Mouse (Mus musculus): ENCODE results near the gene Mfrp. TPM values are rescaled to one million over a fixed set of nuclear protein-coding genes. Genes with fewer than 3 reads are reported as not detected.
A peak's percentile ranks its signal among the peaks of the same experiment; 100 is the strongest.

Mfrp gene
- total RNA-seq, 2 experiments from 2014 or later = not detected

DNA sequence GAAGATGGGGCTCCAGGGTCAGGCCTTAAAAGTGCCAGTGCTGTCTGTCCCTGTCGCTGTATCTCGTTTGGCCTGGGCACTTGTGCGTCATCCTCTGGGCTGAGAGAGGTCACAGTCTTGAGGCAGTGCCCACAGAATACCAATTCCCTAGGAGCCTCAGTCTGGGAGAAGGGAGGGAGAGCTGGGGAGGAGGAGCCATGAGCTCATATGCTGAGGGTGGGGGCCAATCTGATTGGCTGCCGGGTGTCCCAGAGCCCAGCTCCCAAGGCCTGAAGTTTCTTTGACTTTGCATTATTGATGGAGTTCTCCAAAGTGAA is 29.0 kb upstream of the Mfrp start:
- DNase-seq = peak; percentile 89
- no peak for TF ChIP-seq CTCF (IDR thresholded peaks at IDR 0.05)
- peak overlapping the region; percentile 76 for H3K4me3 ChIP-seq
- intact Hi-C loops (cut with DNase I) = loop anchor here (2.0 kb wide), 1 partner anchor 14 kb away; no protein-coding TSS in a partner anchor
- peak overlapping the region; percentile 97 for H3K27ac ChIP-seq

DNA sequence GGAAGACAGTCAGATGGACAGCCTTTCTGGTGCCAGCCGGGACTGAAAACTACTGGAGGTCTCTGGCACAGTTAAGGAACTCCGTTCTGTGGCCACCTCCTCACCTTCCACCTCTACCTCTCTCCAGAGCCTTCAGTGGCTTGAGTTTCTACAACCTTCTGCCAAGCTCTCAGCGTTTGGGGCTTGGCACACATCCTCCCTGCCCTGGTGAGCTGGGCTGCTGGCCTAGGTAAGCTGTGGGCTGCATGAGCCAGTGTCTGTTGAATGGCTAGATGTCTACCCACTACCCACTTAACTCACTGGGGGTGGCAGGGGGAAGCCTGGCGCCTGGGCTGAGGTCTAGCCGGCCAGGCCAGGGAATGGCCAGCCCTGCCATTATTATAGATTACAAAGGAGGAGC is 28.4 kb upstream of the Mfrp start:
- no peak for TF ChIP-seq CTCF (IDR thresholded peaks at IDR 0.05)
- intact Hi-C loops (cut with DNase I) = loop anchor here (2.0 kb wide), 1 partner anchor 14 kb away; no protein-coding TSS in a partner anchor
- Histone ChIP-seq H3K27ac (peak overlapping the region; percentile 97), H3K4me3 (peak overlapping the region; percentile 76)
- peak; percentile 80 for DNase-seq

DNA sequence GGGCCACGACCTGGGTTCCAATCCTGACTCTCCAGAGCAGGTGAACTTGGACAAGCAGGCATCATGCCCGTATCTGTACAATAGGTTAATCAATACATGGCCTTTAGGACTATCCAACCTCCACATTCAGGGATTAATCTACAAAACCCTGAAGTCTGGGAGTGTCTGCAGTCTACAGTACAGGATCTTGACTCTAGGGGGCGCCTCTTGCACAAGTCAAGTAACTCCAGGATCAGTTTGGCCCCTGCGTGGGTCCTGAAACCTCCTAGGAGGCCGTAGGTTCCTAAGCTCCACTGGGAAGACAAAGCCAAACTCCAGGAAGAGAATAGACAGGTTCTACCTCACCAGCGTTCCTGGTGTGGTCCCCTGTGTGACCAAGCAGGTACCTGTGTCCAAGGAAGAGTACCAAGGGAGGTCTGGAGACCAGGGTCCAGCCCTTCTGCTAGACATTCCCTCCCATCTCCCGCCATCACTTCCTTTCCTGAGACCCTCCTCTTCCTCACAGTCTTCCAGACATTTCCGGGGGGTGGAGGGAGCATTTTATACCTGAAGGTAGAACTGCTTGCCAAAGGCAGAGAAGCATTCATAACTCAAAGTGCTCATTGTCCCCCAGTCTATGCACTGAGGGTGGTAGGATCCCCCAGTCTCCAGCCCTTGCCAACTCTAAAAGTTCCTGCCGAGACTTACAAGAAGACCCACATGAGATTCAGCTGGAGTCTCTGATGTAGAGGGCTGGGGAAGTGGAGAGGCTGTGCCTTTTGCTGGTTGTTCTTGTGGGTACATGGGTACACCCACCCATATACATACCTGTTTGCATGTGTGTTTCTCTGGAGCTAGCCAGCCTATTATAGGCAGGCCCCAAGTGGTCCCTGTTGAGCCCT is 26.9 kb upstream of the Mfrp start:
- Histone ChIP-seq H3K4me3 (peak overlapping the region; percentile 76), H3K27ac (peak overlapping the region; percentile 97)
- TF ChIP-seq CTCF (IDR thresholded peaks at IDR 0.05) = peak; percentile 77
- DNase-seq = peak; percentile 72
- intact Hi-C loops (cut with DNase I) = no loop called here

DNA sequence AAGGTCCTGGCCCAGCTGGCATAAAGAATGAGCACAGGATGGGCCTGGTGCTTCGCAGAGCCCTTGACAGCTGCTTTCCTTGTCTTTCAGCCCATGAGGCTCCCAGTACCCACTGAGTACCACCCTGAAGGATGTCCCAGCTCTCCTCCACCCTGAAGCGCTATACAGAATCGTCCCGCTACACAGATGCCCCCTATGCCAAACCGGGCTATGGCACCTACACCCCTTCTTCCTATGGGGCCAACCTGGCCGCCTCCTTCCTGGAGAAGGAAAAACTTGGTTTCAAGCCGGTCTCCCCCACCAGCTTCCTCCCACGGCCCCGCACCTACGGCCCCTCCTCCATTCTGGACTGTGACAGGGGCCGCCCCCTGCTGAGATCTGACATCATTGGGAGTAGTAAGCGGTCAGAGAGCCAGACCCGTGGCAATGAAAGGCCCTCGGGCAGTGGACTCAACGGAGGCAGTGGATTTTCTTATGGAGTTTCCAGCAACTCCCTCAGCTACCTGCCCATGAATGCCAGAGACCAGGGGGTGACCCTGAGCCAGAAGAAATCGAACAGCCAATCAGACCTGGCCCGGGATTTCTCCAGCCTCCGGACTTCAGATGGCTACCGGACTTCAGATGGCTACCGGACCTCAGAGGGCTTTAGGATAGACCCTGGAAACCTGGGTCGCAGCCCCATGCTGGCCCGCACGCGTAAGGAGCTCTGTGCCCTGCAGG is 26.1 kb upstream of the Mfrp start:
- intact Hi-C loops (cut with DNase I) = no loop called here
- DNase-seq = peak; percentile 47
- Histone ChIP-seq H3K4me3 (peak overlapping the region; percentile 76), H3K27ac (peak overlapping the region; percentile 97)
- no peak for TF ChIP-seq CTCF (IDR thresholded peaks at IDR 0.05)

DNA sequence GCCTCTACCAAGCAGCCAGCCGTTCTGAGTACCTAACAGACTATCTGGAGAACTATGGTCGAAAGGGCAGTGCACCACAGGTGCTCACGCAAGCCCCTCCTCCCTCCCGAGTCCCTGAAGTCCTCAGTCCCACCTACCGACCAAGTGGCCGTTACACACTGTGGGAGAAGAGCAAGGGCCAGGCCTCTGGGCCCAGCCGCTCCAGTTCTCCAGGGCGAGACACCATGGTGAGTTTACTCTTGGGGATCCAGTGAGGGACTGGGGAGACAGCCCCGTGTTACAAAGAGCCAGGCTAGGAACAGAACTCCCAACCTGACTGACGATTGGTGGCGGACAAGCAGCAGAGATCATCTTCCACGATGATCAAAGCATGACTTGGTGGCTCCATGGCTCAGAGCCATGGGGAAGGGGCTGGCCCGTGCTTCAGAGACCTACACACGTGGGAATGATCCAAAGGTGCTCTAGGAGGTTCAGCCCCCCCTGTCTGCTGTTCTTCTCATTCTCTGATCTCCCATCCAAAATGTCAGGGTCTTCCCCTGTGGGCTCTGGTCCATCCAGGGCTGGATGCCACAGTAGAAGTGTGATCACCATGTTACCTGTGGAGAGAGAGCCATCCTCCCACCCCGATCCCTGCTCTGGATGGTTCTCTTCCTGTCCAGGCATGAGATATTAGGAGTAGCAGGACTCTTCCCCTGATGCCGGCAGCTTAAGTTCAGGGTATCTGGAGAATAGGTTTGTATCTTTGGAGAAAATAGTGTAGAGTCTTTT is 25.3 kb upstream of the Mfrp start:
- Histone ChIP-seq H3K27ac (peak overlapping the region; percentile 97), H3K4me3 (peak overlapping the region; percentile 76)
- no peak for DNase-seq
- TF ChIP-seq CTCF (IDR thresholded peaks at IDR 0.05) = no peak
- intact Hi-C loops (cut with DNase I) = no loop called here

DNA sequence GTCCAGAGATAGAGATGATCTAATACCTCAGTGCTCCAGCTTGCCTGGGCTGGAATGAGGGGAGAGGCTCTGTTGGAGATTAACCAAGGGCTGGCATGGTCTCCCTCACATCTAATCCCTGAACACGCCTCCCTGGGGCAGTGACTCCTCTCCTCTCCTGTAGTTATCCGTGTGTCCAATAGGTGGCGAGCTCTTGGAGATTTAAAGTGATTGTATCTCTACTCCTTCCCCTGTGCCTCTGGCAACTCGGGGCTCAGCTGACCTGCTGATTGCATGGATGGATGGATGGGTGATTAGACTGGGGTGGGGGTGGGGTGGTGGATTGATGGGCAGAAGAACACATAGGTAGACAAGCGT is 24.8 kb upstream of the Mfrp start:
- peak overlapping the region; percentile 76 for H3K4me3 ChIP-seq
- intact Hi-C loops (cut with DNase I) = no loop called here
- TF ChIP-seq CTCF (IDR thresholded peaks at IDR 0.05) = peak; percentile 69
- peak overlapping the region; percentile 97 for H3K27ac ChIP-seq
- DNase-seq = peak; percentile 92

DNA sequence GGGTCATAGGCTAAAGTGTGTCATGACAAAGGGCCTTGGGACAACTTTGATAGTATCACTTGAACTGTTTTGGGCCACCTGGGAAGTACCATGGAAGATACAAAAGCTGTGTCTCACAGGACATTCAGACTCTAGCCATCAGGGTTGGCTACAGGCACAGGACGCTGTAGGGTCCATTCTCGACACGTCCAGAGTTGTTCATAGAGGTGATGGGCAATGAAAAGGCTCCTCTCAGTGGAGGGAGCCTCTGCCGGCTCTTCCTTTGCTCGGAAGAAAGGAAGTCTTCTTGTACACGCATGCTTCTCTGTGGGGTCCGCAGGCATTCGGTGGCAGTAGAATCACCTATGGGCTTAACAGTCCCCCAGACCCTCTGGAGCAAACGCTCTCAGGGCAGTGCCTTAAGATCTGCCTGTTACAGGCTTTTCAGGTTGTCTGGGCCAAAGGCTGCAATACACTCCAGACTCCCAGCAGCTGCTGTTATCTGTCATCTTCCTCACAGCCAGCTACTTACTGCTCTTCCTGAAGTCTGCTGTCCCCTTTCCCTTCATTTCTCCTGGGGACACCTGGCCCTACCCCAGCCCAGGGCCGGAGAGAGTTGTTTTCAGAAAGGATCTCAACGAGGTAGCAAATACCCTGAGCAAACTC is 24.1 kb upstream of the Mfrp start:
- Histone ChIP-seq H3K27ac (peak overlapping the region; percentile 97), H3K4me3 (peak overlapping the region; percentile 76)
- peak; percentile 36 for DNase-seq
- intact Hi-C loops (cut with DNase I) = no loop called here
- no peak for TF ChIP-seq CTCF (IDR thresholded peaks at IDR 0.05)

DNA sequence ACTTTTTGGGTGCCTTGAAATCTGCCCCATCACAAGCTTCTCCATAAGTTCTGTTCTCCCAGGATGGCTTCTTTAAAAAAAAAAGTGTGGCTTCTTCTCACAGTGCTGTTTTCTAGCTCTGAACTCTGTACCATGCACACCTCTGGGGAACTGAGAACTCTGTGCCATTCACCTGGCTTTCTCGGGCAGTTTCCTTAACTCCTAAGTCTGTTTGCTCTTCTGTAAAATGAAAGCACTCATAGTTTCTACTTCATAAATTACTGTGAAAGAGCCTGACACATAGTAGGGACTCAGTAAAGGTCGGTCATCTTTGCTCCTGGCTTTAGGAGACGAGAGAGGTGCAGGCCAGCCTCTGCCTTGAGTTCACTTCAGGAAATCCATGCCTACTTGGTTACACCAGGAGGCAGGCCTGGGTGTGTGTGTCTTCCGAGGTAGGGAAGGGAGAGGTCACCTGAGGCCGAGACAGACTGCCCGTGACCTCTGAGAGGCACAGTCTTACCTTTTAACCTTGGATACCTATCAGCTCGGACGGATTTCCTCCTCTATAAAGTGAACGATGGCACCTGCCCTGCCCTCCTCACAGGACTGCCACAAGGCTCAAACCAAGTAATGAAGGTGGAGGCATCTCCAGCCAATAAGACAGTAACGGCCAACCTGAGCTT is 23.3 kb upstream of the Mfrp start:
- no peak for TF ChIP-seq CTCF (IDR thresholded peaks at IDR 0.05)
- DNase-seq = peak; percentile 67
- peak overlapping the region; percentile 97 for H3K27ac ChIP-seq
- intact Hi-C loops (cut with DNase I) = no loop called here
- peak overlapping the region; percentile 76 for H3K4me3 ChIP-seq

DNA sequence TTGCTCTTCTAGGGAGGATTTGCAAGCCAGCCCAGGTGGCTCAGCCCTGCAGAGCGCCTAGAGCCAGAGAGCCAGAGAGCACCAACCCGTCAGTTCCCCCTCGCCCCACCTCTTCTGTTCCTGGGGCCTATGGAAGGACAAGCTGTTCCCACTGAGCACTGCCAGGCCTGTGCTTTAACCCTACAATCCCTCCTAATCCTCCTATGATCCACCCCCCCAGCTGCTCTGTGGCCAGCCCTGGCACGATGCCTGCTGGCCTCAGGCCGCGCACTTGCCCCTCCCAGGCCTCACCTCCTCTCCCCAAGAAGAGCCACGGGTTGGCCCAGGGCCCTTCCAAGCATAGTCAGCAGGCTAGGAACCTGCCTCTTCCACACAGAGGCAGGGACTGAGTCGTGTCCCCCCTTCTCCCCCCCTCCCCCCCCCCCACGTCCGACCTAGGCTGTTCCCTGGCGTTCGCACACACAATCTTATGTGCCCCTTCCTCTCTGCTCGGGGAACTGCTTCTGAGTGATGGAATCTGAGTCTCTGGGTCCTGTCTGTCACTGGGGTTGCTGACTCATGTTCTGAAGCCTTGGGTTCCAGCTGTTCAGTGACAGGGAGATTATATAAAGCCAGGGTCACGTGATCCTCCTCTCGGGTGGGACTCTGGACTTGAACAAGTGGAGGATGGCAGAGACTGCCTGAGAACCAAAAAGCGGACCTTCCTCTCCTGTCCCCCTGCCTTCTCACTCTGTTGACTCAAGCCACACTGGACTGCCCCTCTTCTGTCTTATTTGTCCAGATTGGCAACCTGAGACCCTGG is 22.4 kb upstream of the Mfrp start:
- DNase-seq = peak; percentile 96
- H3K27ac ChIP-seq = peak overlapping the region; percentile 97
- H3K4me3 ChIP-seq = peak overlapping the region; percentile 89
- intact Hi-C loops (cut with DNase I) = no loop called here
- no peak for TF ChIP-seq CTCF (IDR thresholded peaks at IDR 0.05)

DNA sequence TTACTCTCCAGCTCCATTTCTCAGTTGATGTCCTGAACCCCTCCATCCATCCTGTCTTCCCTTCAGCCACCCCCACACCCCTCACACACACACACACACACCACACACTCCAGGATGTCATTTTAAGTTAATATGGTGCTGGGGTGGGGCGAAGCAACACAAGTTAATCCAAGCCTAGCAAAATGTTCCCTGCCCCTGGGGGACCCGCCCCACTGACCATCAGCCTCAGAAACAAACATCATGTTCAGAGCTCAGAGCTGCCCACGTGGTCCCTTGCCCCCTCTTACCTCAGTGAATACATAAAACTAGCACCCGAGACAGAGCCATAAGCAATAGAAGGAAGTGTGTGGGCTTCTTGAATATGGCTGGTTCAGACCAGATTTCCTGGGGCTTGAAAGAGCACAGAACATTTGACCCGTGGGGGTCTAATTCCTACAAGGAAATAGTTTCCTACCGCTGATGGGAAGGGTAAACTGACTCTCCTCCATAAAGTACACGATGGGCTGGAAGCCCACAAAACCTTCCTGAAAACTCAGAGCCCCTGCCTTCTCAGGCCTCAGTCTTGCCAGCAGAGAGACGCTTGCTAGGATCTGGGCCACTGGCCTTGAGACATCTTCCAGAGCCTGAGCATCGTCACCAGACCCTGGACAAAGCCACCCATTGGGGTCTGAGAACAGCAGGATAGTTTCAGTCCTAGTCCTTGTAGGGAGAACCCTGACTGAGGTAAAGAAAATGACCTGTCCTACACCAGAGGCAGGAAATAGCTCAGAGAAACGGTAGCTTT is 21.3 kb upstream of the Mfrp start:
- intact Hi-C loops (cut with DNase I) = no loop called here
- Histone ChIP-seq H3K4me3 (peak overlapping the region; percentile 89), H3K27ac (peak overlapping the region; percentile 97)
- no peak for DNase-seq
- TF ChIP-seq CTCF (IDR thresholded peaks at IDR 0.05) = no peak
